Mouse (Mus musculus) G1E (cell line): Measurements from ENCODE around the gene Siah1a.

Experiments used
- CTCF ChIP-seq: IDR thresholded peaks from 2 replicates; pipeline ENCODE4 v1.5.1; 2012; ENCODE audit warnings: low read depth, low read length, inconsistent platforms, mixed read lengths
- GATA1 ChIP-seq: IDR thresholded peaks from 2 replicates; pipeline ENCODE4 v1.6.1; 2012; ENCODE audit warnings: borderline replicate concordance, low read length, inconsistent platforms, mixed read lengths
- POLR2AphosphoS5 ChIP-seq: IDR thresholded peaks from 2 replicates; pipeline ENCODE4 v1.6.1; 2012; ENCODE audit warnings: low read depth, low read length, inconsistent platforms; ENCODE audit not compliant: insufficient replicate concordance

- no peak for TF ChIP-seq CTCF
- no peak for TF ChIP-seq GATA1
- TF ChIP-seq POLR2AphosphoS5 = no peak
Observed at GRCm38 (mm10) chr8:86720756-86721459, 24.8 kb downstream of the Siah1a start.
